Mouse (Mus musculus): Measurements from ENCODE around the gene Lypd6b. TPM values are rescaled to one million over a fixed set of nuclear protein-coding genes. Genes with fewer than 3 reads are reported as not detected.

Lypd6b gene
- polyA plus RNA-seq, 1 experiment from 2014 or later = 1.9 TPM

DNA sequence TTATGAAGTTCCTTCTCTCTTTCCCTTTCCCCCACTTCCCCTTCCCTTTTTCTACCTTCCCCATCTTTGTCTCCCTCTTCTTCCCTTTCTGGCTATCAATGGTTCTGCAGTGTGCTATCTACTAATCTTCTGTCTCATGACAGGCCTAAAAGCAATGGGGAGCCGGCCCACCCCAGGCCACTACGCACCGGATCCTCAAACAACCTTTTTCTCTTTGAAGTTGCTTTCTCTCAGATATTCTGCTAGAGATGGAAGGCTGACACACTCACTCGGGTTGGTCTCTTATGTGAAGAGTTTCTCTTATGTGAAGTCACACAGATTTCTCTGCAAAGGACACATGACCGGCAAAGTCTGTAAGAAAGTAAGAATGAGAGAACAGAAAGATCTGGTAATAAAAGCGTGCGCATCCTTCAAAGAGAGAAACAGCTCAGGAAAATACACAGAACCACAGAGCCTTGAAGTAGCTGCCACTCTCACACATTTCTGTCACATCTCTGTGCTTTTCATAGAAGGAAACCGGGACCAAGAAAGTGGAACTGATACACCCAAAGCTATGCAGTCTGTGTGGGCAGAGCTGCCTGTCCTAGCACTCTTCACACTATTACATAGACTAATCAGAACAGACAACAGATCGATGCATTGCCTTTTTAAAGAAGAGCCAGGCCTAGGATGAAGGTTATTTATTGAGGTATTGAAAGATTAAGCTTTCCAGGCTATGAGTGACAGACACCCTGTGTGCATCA lies 80.8 kb downstream of the Lypd6b start:
- H3K9ac ChIP-seq (ENCODE audit: low read length) = no peak overlapping the region
- H3K36me3 ChIP-seq (ENCODE audit: control insufficient read depth, insufficient read depth) = no peaks in the 10 kb centered on the region
- ATAC-seq (replicated peaks; ENCODE audit: extremely low read depth, insufficient read depth, low FRiP score) = no peak
- H3K27me3 ChIP-seq (ENCODE audit: control insufficient read depth, insufficient read depth, low read length) = 0 out of 2 replicates have a peak, but pooled peaks cover 3% of the 10 kb centered on the region
- 79% methylated on average over 9 of the region's 9 CpGs for WGBS
- H3K4me3 ChIP-seq (ENCODE audit: low read length) = no peak overlapping the region
- no peak overlapping the region for H3K4me2 ChIP-seq (ENCODE audit: low read depth, low read length)
- no peaks in the 10 kb centered on the region for H3K4me1 ChIP-seq (ENCODE audit: control insufficient read depth, insufficient read depth, low read length)
- H3K9me3 ChIP-seq (replicated peaks; ENCODE audit: control insufficient read depth, low read length) = no peaks in the 10 kb centered on the region
- no peak overlapping the region for H3K27ac ChIP-seq (ENCODE audit: low read length)

GRCm38 (mm10) chr2:49869044-49869443 lies 81.6 kb downstream of the Lypd6b start:
- no peak overlapping the region for H3K4me3 ChIP-seq (ENCODE audit: low read length)
- H3K9ac ChIP-seq (ENCODE audit: low read length) = no peak overlapping the region
- H3K9me3 ChIP-seq (replicated peaks; ENCODE audit: control insufficient read depth, low read length) = no peaks in the 10 kb centered on the region
- H3K27me3 ChIP-seq (ENCODE audit: control insufficient read depth, insufficient read depth, low read length) = 0 out of 2 replicates have a peak, but pooled peaks cover 3% of the 10 kb centered on the region
- 86% methylated on average over 7 of the region's 7 CpGs for WGBS
- H3K4me2 ChIP-seq (ENCODE audit: low read depth, low read length) = no peak overlapping the region
- ATAC-seq (replicated peaks; ENCODE audit: extremely low read depth, insufficient read depth, low FRiP score) = no peak
- H3K36me3 ChIP-seq (ENCODE audit: control insufficient read depth, insufficient read depth) = no peaks in the 10 kb centered on the region
- H3K27ac ChIP-seq (ENCODE audit: low read length) = no peak overlapping the region
- H3K4me1 ChIP-seq (ENCODE audit: control insufficient read depth, insufficient read depth, low read length) = no peaks in the 10 kb centered on the region

- no peak overlapping the region for H3K9ac ChIP-seq (ENCODE audit: low read length)
- no peak for ATAC-seq (replicated peaks; ENCODE audit: extremely low read depth, insufficient read depth, low FRiP score)
- WGBS = 76% methylated on average over 10 of the region's 10 CpGs
- no peak overlapping the region for H3K4me3 ChIP-seq (ENCODE audit: low read length)
- H3K27me3 ChIP-seq (ENCODE audit: control insufficient read depth, insufficient read depth, low read length) = 0 out of 2 replicates have a peak, but pooled peaks cover under 1% of the 10 kb centered on the region
- H3K36me3 ChIP-seq (ENCODE audit: control insufficient read depth, insufficient read depth) = no peaks in the 10 kb centered on the region
- H3K9me3 ChIP-seq (replicated peaks; ENCODE audit: control insufficient read depth, low read length) = no peaks in the 10 kb centered on the region
- H3K27ac ChIP-seq (ENCODE audit: low read length) = no peak overlapping the region
- H3K4me1 ChIP-seq (ENCODE audit: control insufficient read depth, insufficient read depth, low read length) = no peaks in the 10 kb centered on the region
- no peak overlapping the region for H3K4me2 ChIP-seq (ENCODE audit: low read depth, low read length)
Measured at GRCm38 (mm10) chr2:49869782-49870514, 82.5 kb downstream of the Lypd6b start.

GRCm38 (mm10) chr2:49871012-49871411 lies 83.5 kb downstream of the Lypd6b start:
- H3K4me2 ChIP-seq (ENCODE audit: low read depth, low read length) = no peak overlapping the region
- no peaks in the 10 kb centered on the region for H3K9me3 ChIP-seq (replicated peaks; ENCODE audit: control insufficient read depth, low read length)
- no peaks in the 10 kb centered on the region for H3K36me3 ChIP-seq (ENCODE audit: control insufficient read depth, insufficient read depth)
- H3K9ac ChIP-seq (ENCODE audit: low read length) = no peak overlapping the region
- no peak for ATAC-seq (replicated peaks; ENCODE audit: extremely low read depth, insufficient read depth, low FRiP score)
- H3K27me3 ChIP-seq (ENCODE audit: control insufficient read depth, insufficient read depth, low read length) = no peaks in the 10 kb centered on the region
- H3K4me3 ChIP-seq (ENCODE audit: low read length) = no peak overlapping the region
- H3K27ac ChIP-seq (ENCODE audit: low read length) = no peak overlapping the region
- WGBS = 63% methylated on average over 1 of the region's 1 CpGs
- no peaks in the 10 kb centered on the region for H3K4me1 ChIP-seq (ENCODE audit: control insufficient read depth, insufficient read depth, low read length)

DNA sequence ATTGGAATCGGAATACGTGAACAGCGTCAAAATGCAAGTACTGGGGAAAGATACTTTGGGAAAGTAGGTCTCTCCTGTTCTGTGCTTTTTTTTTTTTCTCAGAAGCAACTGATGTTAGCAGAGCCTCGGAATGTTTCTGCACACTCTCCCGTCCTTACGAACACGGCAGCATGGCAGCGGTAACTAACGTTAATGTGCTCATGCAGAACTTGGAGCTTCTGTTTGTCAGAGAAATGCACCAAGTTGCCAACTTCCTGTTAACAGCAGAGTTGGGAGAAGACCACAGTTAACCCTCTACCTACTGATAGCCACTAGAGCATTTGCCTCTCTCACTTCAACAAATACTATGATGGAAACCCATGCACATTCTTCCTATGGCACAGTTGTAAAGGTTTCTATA lies 93.0 kb downstream of the Lypd6b start:
- ATAC-seq (replicated peaks; ENCODE audit: extremely low read depth, insufficient read depth, low FRiP score) = no peak
- no peak overlapping the region for H3K9ac ChIP-seq (ENCODE audit: low read length)
- no peaks in the 10 kb centered on the region for H3K36me3 ChIP-seq (ENCODE audit: control insufficient read depth, insufficient read depth)
- H3K4me2 ChIP-seq (ENCODE audit: low read depth, low read length) = peak overlapping the region; percentile 1; the same call in 1 of the 2 replicates
- 52% methylated on average over 9 of the region's 9 CpGs for WGBS
- no peak overlapping the region for H3K4me3 ChIP-seq (ENCODE audit: low read length)
- H3K4me1 ChIP-seq (ENCODE audit: control insufficient read depth, insufficient read depth, low read length) = peaks cover 3% of the 10 kb centered on the region
- no peaks in the 10 kb centered on the region for H3K9me3 ChIP-seq (replicated peaks; ENCODE audit: control insufficient read depth, low read length)
- H3K27me3 ChIP-seq (ENCODE audit: control insufficient read depth, insufficient read depth, low read length) = no peaks in the 10 kb centered on the region
- no peak overlapping the region for H3K27ac ChIP-seq (ENCODE audit: low read length)

DNA sequence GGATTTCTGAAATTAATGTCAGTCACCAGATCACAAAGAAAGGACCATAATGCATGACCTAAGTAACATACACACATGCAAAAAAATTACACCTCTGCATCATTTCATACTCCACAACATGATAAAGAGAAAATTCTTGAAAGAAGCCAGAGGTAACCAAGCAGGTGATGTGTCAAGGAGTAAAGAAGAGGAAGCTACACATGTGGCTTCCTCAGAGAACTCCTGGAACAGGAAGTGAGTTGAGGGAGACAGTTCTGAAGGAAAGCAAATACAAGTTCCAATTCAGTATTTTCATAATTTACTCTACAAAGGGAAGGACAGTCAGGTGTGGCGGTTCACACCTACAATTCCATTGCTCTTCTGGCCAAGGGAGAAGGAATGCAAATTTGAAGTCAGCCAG lies 93.5 kb downstream of the Lypd6b start:
- no peak overlapping the region for H3K4me2 ChIP-seq (ENCODE audit: low read depth, low read length)
- no peaks in the 10 kb centered on the region for H3K36me3 ChIP-seq (ENCODE audit: control insufficient read depth, insufficient read depth)
- WGBS = 92% methylated on average over 1 of the region's 1 CpGs
- no peaks in the 10 kb centered on the region for H3K9me3 ChIP-seq (replicated peaks; ENCODE audit: control insufficient read depth, low read length)
- no peak for ATAC-seq (replicated peaks; ENCODE audit: extremely low read depth, insufficient read depth, low FRiP score)
- H3K9ac ChIP-seq (ENCODE audit: low read length) = no peak overlapping the region
- H3K27me3 ChIP-seq (ENCODE audit: control insufficient read depth, insufficient read depth, low read length) = no peaks in the 10 kb centered on the region
- no peak overlapping the region for H3K4me3 ChIP-seq (ENCODE audit: low read length)
- H3K4me1 ChIP-seq (ENCODE audit: control insufficient read depth, insufficient read depth, low read length) = peaks cover 3% of the 10 kb centered on the region
- H3K27ac ChIP-seq (ENCODE audit: low read length) = no peak overlapping the region

- ATAC-seq (replicated peaks; ENCODE audit: extremely low read depth, insufficient read depth, low FRiP score) = no peak
Measured at GRCm38 (mm10) chr2:49882461-49882860, 95.0 kb downstream of the Lypd6b start.

DNA sequence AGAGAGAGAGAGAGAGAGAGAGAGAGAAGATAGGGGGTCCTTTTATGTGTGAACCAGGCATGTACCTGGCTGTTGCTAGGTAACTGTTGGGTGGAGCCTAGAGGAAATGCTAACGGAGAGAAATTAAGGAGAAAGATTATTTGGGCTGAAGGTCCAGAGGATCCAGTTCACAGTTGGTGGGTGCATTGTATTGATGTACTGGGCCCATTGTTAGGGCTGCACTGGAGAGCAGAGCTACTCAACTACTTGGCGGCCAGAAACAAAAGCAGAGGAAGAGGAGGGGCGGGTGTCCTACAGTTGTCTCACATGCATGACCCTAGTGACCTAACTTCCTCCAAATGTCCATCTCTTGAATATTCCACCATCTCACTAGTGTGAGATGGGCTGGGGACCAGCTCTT lies 96.5 kb downstream of the Lypd6b start:
- Histone ChIP-seq H3K4me2 (ENCODE audit: low read depth, low read length) (no peak overlapping the region), H3K27ac (ENCODE audit: low read length) (no peak overlapping the region), H3K4me3 (ENCODE audit: low read length) (no peak overlapping the region), H3K27me3 (ENCODE audit: control insufficient read depth, insufficient read depth, low read length) (no peaks in the 10 kb centered on the region), H3K9me3 (replicated peaks; ENCODE audit: control insufficient read depth, low read length) (no peaks in the 10 kb centered on the region), H3K9ac (ENCODE audit: low read length) (no peak overlapping the region), H3K4me1 (ENCODE audit: control insufficient read depth, insufficient read depth, low read length) (peaks cover 3% of the 10 kb centered on the region), H3K36me3 (ENCODE audit: control insufficient read depth, insufficient read depth) (no peaks in the 10 kb centered on the region)
- WGBS = 56% methylated on average over 3 of the region's 3 CpGs
- ATAC-seq (replicated peaks; ENCODE audit: extremely low read depth, insufficient read depth, low FRiP score) = no peak

More at GRCm38 (mm10) chr2:49882461-49882860, 95.0 kb downstream of the Lypd6b start:
- Histone ChIP-seq H3K4me1 (ENCODE audit: control insufficient read depth, insufficient read depth, low read length) (peaks cover 3% of the 10 kb centered on the region), H3K27ac (ENCODE audit: low read length) (no peak overlapping the region), H3K9ac (ENCODE audit: low read length) (no peak overlapping the region), H3K9me3 (replicated peaks; ENCODE audit: control insufficient read depth, low read length) (no peaks in the 10 kb centered on the region), H3K27me3 (ENCODE audit: control insufficient read depth, insufficient read depth, low read length) (no peaks in the 10 kb centered on the region), H3K4me3 (ENCODE audit: low read length) (no peak overlapping the region), H3K4me2 (ENCODE audit: low read depth, low read length) (no peak overlapping the region), H3K36me3 (ENCODE audit: control insufficient read depth, insufficient read depth) (no peaks in the 10 kb centered on the region)
- WGBS = 83% methylated on average over 1 of the region's 1 CpGs

DNA sequence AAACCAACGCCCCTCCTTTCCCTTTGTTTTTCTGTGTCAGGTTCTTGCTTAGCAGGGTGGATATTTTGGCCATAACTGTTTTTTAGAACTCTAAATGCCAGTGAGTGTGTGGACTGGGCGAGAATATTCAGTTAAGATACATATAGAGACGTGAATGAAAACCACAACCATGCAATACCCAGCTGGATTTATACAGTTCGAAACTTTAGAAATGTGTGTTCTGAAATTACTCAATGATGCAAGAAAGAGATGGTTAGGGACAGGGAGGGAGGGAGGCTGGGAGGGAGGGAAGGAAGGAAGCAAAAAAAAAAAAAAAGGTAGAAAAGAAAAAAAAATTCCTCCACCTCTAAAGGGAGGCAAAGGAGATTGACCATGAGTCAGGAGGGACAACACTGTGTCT lies 98.7 kb downstream of the Lypd6b start:
- ATAC-seq (replicated peaks; ENCODE audit: extremely low read depth, insufficient read depth, low FRiP score) = no peak
- H3K4me3 ChIP-seq (ENCODE audit: low read length) = no peak overlapping the region
- H3K4me1 ChIP-seq (ENCODE audit: control insufficient read depth, insufficient read depth, low read length) = no peaks in the 10 kb centered on the region; the same call in 1 of the 2 replicates
- no peak overlapping the region for H3K9ac ChIP-seq (ENCODE audit: low read length)
- no peak overlapping the region for H3K4me2 ChIP-seq (ENCODE audit: low read depth, low read length)
- no peak overlapping the region for H3K27ac ChIP-seq (ENCODE audit: low read length)
- H3K27me3 ChIP-seq (ENCODE audit: control insufficient read depth, insufficient read depth, low read length) = no peaks in the 10 kb centered on the region
- H3K36me3 ChIP-seq (ENCODE audit: control insufficient read depth, insufficient read depth) = no peaks in the 10 kb centered on the region
- no peaks in the 10 kb centered on the region for H3K9me3 ChIP-seq (replicated peaks; ENCODE audit: control insufficient read depth, low read length)
- WGBS = 76% methylated on average over 4 of the region's 4 CpGs
